Mouse (Mus musculus) central nervous system, embryonic 11.5 days (tissue): ENCODE data around the gene St7l. TPM values are rescaled to one million over a fixed set of nuclear protein-coding genes. Genes with fewer than 3 reads are reported as not detected.

Experiments used
- polyA plus RNA-seq: library from polyadenylated mRNA; depleted of rRNA; stranded (reverse); fragments of >200 nt; gene quantifications from 2 replicates; pipeline ENCODE4 v1.2.3, GENCODE M21; 2012; rRNA removed

Gene St7l
- 15.5 and 16.6 TPM in 2 replicates for polyA plus RNA-seq

GRCm38 (mm10) chr3:104863786-104864650 is at the start of gene St7l, which contains the start of gene Capza1:
St7l (plus strand) TSS chr3:104864005.
Capza1 (minus strand) TSS chr3:104864505.

GRCm38 (mm10) chr3:104817991-104818748 is 45.6 kb upstream of the St7l start, which contains the start of gene Mov10:
Mov10 (minus strand) TSS chr3:104818563.

GRCm38 (mm10) chr3:104961066-104962059 is 97.6 kb downstream of the St7l start, which contains the start of gene Wnt2b:
Wnt2b (minus strand) TSS chr3:104961921.

Other genes starting within 250 kb of the St7l start
- 22.6 and 23.5 TPM in 2 replicates for gene Slc16a1, start 225.3 kb upstream of the St7l start, polyA plus RNA-seq
- 1.2 and 1.6 TPM in 2 replicates for gene Ppm1j, start 82.9 kb upstream of the St7l start, polyA plus RNA-seq
- 0.11 and 0.27 TPM in 2 replicates for gene Fam19a3, start 82.2 kb upstream of the St7l start, polyA plus RNA-seq
- 72.9 and 101 TPM in 2 replicates for gene Rhoc, start 75.6 kb upstream of the St7l start, polyA plus RNA-seq
- gene Mov10, start 45.4 kb upstream of the St7l start, polyA plus RNA-seq, result 12.4 and 22.2 TPM in 2 replicates
- 53.1 and 103 TPM in 2 replicates for gene Capza1, start 500 bp downstream of the St7l start, polyA plus RNA-seq
- 3.0 and 3.6 TPM in 2 replicates for gene Wnt2b, start 97.9 kb downstream of the St7l start, polyA plus RNA-seq
- gene Cttnbp2nl, start 189.1 kb downstream of the St7l start, polyA plus RNA-seq, result 17.8 and 17.9 TPM in 2 replicates
- gene 4930564D02Rik, start 202.8 kb downstream of the St7l start, polyA plus RNA-seq, result not detected in 2 replicates